Mouse (Mus musculus): ENCODE results near the gene Slc44a4.

Slc44a4 gene

GRCm38 (mm10) chr17:34913930-34914665, at the start of gene Slc44a4:
Gene Slc44a4 (plus strand): TSS chr17:34914466.
- in situ Hi-C loops (cut with MboI, MseI), result loop anchor here (5.0 kb wide), 1 partner anchor 57 kb away; no protein-coding TSS in a partner anchor

GRCm38 (mm10) chr17:34865981-34866380, 48.3 kb upstream of the Slc44a4 start:
- in situ Hi-C loops (cut with MboI, MseI), result no loop called here

GRCm38 (mm10) chr17:34874321-34874720, 39.9 kb upstream of the Slc44a4 start:
- in situ Hi-C loops (cut with MboI, MseI), result no loop called here

GRCm38 (mm10) chr17:34879336-34879879, 34.9 kb upstream of the Slc44a4 start, which contains the start of gene Zbtb12:
Gene Zbtb12 (plus strand): TSS chr17:34879483.
- in situ Hi-C loops (cut with MboI, MseI), result no loop called here

GRCm38 (mm10) chr17:34881166-34881565, 33.1 kb upstream of the Slc44a4 start:
- in situ Hi-C loops (cut with MboI, MseI), result no loop called here

- in situ Hi-C loops (cut with MboI, MseI), result no loop called here
These were observed 32.5 kb upstream of the Slc44a4 start, which contains the start of gene Gm20547 for GRCm38 (mm10) chr17:34881683-34882310. Gene Gm20547 (minus strand): TSS chr17:34882042.

GRCm38 (mm10) chr17:34883332-34883731, 30.9 kb upstream of the Slc44a4 start:
- in situ Hi-C loops (cut with MboI, MseI), result no loop called here

GRCm38 (mm10) chr17:34884704-34885103, 29.6 kb upstream of the Slc44a4 start:
- in situ Hi-C loops (cut with MboI, MseI), result no loop called here

GRCm38 (mm10) chr17:34885615-34886014, 28.7 kb upstream of the Slc44a4 start:
- in situ Hi-C loops (cut with MboI, MseI), result no loop called here

GRCm38 (mm10) chr17:34887942-34888341, 26.3 kb upstream of the Slc44a4 start:
- in situ Hi-C loops (cut with MboI, MseI), result no loop called here

GRCm38 (mm10) chr17:34890074-34890743, 24.1 kb upstream of the Slc44a4 start:
- in situ Hi-C loops (cut with MboI, MseI), result no loop called here

- in situ Hi-C loops (cut with MboI, MseI), result no loop called here
These were observed 22.9 kb upstream of the Slc44a4 start for GRCm38 (mm10) chr17:34891377-34891776.

- in situ Hi-C loops (cut with MboI, MseI), result no loop called here
These were observed 21.0 kb upstream of the Slc44a4 start for GRCm38 (mm10) chr17:34893072-34893824.

- in situ Hi-C loops (cut with MboI, MseI), result no loop called here
These were observed 20.1 kb upstream of the Slc44a4 start for GRCm38 (mm10) chr17:34894074-34894597.

GRCm38 (mm10) chr17:34894801-34895530, 19.3 kb upstream of the Slc44a4 start:
- in situ Hi-C loops (cut with MboI, MseI), result no loop called here

GRCm38 (mm10) chr17:34895724-34896123, 18.5 kb upstream of the Slc44a4 start:
- in situ Hi-C loops (cut with MboI, MseI), result no loop called here

GRCm38 (mm10) chr17:34896366-34896765, 17.9 kb upstream of the Slc44a4 start:
- in situ Hi-C loops (cut with MboI, MseI), result no loop called here

- in situ Hi-C loops (cut with MboI, MseI), result no loop called here
These were observed 16.7 kb upstream of the Slc44a4 start for GRCm38 (mm10) chr17:34897373-34898159.

- in situ Hi-C loops (cut with MboI, MseI), result no loop called here
These were observed 16.1 kb upstream of the Slc44a4 start, which contains the start of the genes C2 and Ehmt2 for GRCm38 (mm10) chr17:34898160-34898586. Gene C2 (minus strand): TSS chr17:34898265. Gene Ehmt2 (plus strand): TSS chr17:34898469.

GRCm38 (mm10) chr17:34898706-34899052, 15.6 kb upstream of the Slc44a4 start:
- in situ Hi-C loops (cut with MboI, MseI), result no loop called here

Data from T-helper 2 cell (primary cell).